Mouse (Mus musculus) urinary bladder, adult 18-20 months (tissue): ENCODE measurements at regions not wholly inside any gene's neighbourhood (a gene's known extent, or its start where the extent isn't known, plus 50 kb on each side); places are given as distances from the start of the nearest gene placed in this dataset.

Experiments
- DNase-seq, 2 experiments: peaks; one replicate each; pipeline ENCODE4 v3.0.0; 2022; ENCODE audit warnings: low spot score in 2 of 2, mixed read lengths in 2 of 2

- no peak for DNase-seq
These were observed 119.9 kb upstream of the Atp6ap2 start for GRCm38 (mm10) chrX:12467528-12468179.

- no peak for DNase-seq
These were observed 115.3 kb upstream of the Atp6ap2 start for GRCm38 (mm10) chrX:12472296-12472695.

- no peak for DNase-seq
These were observed 108.4 kb upstream of the Atp6ap2 start for GRCm38 (mm10) chrX:12479207-12479606.

- no peak for DNase-seq
These were observed 96.6 kb upstream of the Atp6ap2 start for GRCm38 (mm10) chrX:12490957-12491356.

- DNase-seq: no peak
These were observed 94.4 kb upstream of the Atp6ap2 start for GRCm38 (mm10) chrX:12493216-12493615.

GRCm38 (mm10) chrX:12493916-12494315, 93.7 kb upstream of the Atp6ap2 start:
- DNase-seq: no peak

- no peak for DNase-seq
These were observed 93.1 kb upstream of the Atp6ap2 start for GRCm38 (mm10) chrX:12494535-12494934.

GRCm38 (mm10) chrX:12500601-12501000, 87.0 kb upstream of the Atp6ap2 start:
- DNase-seq: no peak

- no peak for DNase-seq
These were observed 85.2 kb upstream of the Atp6ap2 start for GRCm38 (mm10) chrX:12502364-12502763.

GRCm38 (mm10) chrX:12503581-12503980, 84.0 kb upstream of the Atp6ap2 start:
- no peak for DNase-seq

- DNase-seq: no peak
These were observed 76.5 kb upstream of the Atp6ap2 start for GRCm38 (mm10) chrX:12511119-12511518.

GRCm38 (mm10) chrX:12525044-12525443, 62.6 kb upstream of the Atp6ap2 start:
- DNase-seq: no peak

GRCm38 (mm10) chrX:12530406-12531311, 56.9 kb upstream of the Atp6ap2 start:
- DNase-seq: no peak
